Mouse (Mus musculus): ENCODE measurements at regions not wholly inside any gene's neighbourhood (a gene's known extent, or its start where the extent isn't known, plus 50 kb on each side); places are given as distances from the start of the nearest gene placed in this dataset.

DNA sequence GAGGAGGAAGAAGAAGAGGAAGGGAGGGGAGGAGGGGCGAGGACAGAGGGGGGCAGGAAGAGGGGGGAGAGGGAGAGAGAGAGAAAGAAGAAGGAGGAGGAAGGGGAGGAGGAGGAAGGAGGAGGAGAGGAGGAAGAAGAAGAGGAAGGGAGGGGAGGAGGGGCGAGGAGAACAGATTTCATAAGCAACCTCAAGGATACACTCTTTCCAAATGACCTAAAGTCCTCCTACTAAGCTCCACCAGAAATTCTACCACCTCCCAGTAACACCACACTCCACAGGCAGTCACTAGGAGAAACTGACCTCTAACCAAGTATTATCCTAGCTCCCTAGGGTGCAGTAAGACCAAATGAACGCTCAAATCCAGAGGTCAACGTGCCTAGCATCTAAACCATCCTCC lies 332.1 kb downstream of the Mllt3 start:
- Histone ChIP-seq H3K4me1 (ENCODE audit: control insufficient read depth, insufficient read depth, low read length) (no peaks in the 10 kb centered on the region), H3K27ac (ENCODE audit: insufficient read depth, low read depth, low read length) (no peak overlapping the region), H3K4me3 (ENCODE audit: insufficient read depth, low read depth, low read length) (no peak overlapping the region)
- WGBS, result 89% methylated on average over 4 of the region's 4 CpGs
- TF ChIP-seq POLR2A (IDR thresholded peaks at IDR 0.05; ENCODE audit: insufficient read depth, low read depth, low read length) (no peak), CTCF (IDR thresholded peaks at IDR 0.05; ENCODE audit: insufficient read depth, low read depth, low read length) (no peak)

- 90% methylated on average over 2 of the region's 2 CpGs for WGBS
- no peak overlapping the region for H3K27ac ChIP-seq (ENCODE audit: insufficient read depth, low read depth, low read length)
- H3K4me1 ChIP-seq (ENCODE audit: control insufficient read depth, insufficient read depth, low read length), result no peaks in the 10 kb centered on the region
- no peak overlapping the region for H3K4me3 ChIP-seq (ENCODE audit: insufficient read depth, low read depth, low read length)
- TF ChIP-seq POLR2A (IDR thresholded peaks at IDR 0.05; ENCODE audit: insufficient read depth, low read depth, low read length) (no peak), CTCF (IDR thresholded peaks at IDR 0.05; ENCODE audit: insufficient read depth, low read depth, low read length) (no peak)
Observed at GRCm38 (mm10) chr4:87700508-87700907, 332.7 kb downstream of the Mllt3 start.

- Histone ChIP-seq H3K27ac (ENCODE audit: insufficient read depth, low read depth, low read length) (no peak overlapping the region), H3K4me3 (ENCODE audit: insufficient read depth, low read depth, low read length) (no peak overlapping the region), H3K4me1 (ENCODE audit: control insufficient read depth, insufficient read depth, low read length) (no peaks in the 10 kb centered on the region)
- WGBS, result 53% methylated on average over 4 of the region's 4 CpGs
- TF ChIP-seq POLR2A (IDR thresholded peaks at IDR 0.05; ENCODE audit: insufficient read depth, low read depth, low read length) (no peak), CTCF (IDR thresholded peaks at IDR 0.05; ENCODE audit: insufficient read depth, low read depth, low read length) (no peak)
Observed at GRCm38 (mm10) chr4:87699586-87699985, 333.6 kb downstream of the Mllt3 start.

GRCm38 (mm10) chr4:87698750-87699149 lies 334.4 kb downstream of the Mllt3 start:
- WGBS, result 55% methylated on average over 3 of the region's 3 CpGs
- Histone ChIP-seq H3K4me1 (ENCODE audit: control insufficient read depth, insufficient read depth, low read length) (no peaks in the 10 kb centered on the region), H3K27ac (ENCODE audit: insufficient read depth, low read depth, low read length) (no peak overlapping the region), H3K4me3 (ENCODE audit: insufficient read depth, low read depth, low read length) (no peak overlapping the region)
- TF ChIP-seq POLR2A (IDR thresholded peaks at IDR 0.05; ENCODE audit: insufficient read depth, low read depth, low read length), result no peak
- no peak for TF ChIP-seq CTCF (IDR thresholded peaks at IDR 0.05; ENCODE audit: insufficient read depth, low read depth, low read length)

DNA sequence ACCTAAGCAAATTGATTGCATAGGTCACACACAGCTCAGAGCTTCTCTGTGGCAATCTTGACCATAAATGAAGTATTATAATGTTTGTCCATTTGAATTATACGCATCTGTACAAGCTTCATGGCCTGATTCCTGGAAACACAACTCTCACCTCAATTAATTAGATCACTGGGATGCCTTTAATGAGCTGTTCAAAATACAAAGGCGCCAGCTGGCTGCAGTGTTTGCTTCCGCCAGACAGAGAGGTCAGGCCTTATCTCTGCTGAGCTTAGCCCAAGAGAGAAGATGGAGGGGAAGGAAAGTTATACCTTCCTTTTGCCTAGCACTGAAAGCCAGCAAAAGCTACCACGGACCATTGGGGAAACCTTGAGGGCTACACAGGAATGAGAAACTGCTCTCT lies 336.2 kb downstream of the Mllt3 start:
- no peak overlapping the region for H3K27ac ChIP-seq (ENCODE audit: insufficient read depth, low read depth, low read length)
- 90% methylated on average over 4 of the region's 4 CpGs for WGBS
- H3K4me1 ChIP-seq (ENCODE audit: control insufficient read depth, insufficient read depth, low read length), result no peaks in the 10 kb centered on the region
- TF ChIP-seq CTCF (IDR thresholded peaks at IDR 0.05; ENCODE audit: insufficient read depth, low read depth, low read length), result no peak
- no peak for TF ChIP-seq POLR2A (IDR thresholded peaks at IDR 0.05; ENCODE audit: insufficient read depth, low read depth, low read length)
- no peak overlapping the region for H3K4me3 ChIP-seq (ENCODE audit: insufficient read depth, low read depth, low read length)

GRCm38 (mm10) chr4:87695811-87696210 lies 337.4 kb downstream of the Mllt3 start:
- Histone ChIP-seq H3K4me3 (ENCODE audit: insufficient read depth, low read depth, low read length) (no peak overlapping the region), H3K27ac (ENCODE audit: insufficient read depth, low read depth, low read length) (no peak overlapping the region), H3K4me1 (ENCODE audit: control insufficient read depth, insufficient read depth, low read length) (no peaks in the 10 kb centered on the region)
- WGBS, result 91% methylated on average over 5 of the region's 5 CpGs
- TF ChIP-seq POLR2A (IDR thresholded peaks at IDR 0.05; ENCODE audit: insufficient read depth, low read depth, low read length) (no peak), CTCF (IDR thresholded peaks at IDR 0.05; ENCODE audit: insufficient read depth, low read depth, low read length) (no peak)

DNA sequence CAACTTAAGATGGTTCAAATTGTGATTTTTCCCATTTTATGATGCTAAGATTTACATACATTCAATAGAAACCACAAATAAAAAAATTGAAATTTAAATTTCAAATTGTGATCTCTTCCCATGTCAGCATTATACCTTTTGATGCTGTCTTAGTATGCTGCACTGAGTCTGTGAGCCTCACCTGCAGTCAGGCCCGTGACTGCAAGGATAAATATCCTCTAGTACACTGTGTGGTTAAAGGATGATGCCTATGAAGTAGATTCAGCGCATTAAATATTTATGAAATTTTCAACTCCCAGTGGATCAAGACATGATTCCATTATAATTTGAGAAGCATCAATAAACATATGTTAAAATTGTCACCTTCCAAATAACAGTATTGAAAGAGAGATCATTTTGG lies 340.4 kb downstream of the Mllt3 start:
- TF ChIP-seq CTCF (IDR thresholded peaks at IDR 0.05; ENCODE audit: insufficient read depth, low read depth, low read length) (no peak), POLR2A (IDR thresholded peaks at IDR 0.05; ENCODE audit: insufficient read depth, low read depth, low read length) (no peak)
- 94% methylated on average over 2 of the region's 2 CpGs for WGBS
- H3K4me3 ChIP-seq (ENCODE audit: insufficient read depth, low read depth, low read length), result no peak overlapping the region
- no peak overlapping the region for H3K27ac ChIP-seq (ENCODE audit: insufficient read depth, low read depth, low read length)
- H3K4me1 ChIP-seq (ENCODE audit: control insufficient read depth, insufficient read depth, low read length), result no peaks in the 10 kb centered on the region

DNA sequence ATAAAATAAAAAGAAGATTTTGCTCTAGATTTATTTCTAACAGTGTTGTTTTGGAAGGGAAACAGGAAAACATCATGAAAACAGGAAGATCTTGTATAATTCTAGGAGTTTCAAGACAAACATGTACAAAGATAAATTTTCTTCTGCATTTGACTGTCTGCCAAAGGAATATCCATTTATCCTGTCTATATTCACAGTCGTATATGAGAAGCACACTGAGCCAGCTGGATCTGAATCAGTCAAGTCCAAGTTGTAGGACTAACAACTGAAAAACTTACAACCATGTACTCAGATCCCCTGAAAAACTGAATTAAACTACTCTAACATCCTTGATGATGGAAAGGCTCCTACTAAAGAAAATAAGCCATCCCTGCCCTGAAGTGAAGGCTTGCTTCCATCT lies 348.2 kb downstream of the Mllt3 start:
- Histone ChIP-seq H3K4me3 (ENCODE audit: insufficient read depth, low read depth, low read length) (no peak overlapping the region), H3K4me1 (ENCODE audit: control insufficient read depth, insufficient read depth, low read length) (no peaks in the 10 kb centered on the region), H3K27ac (ENCODE audit: insufficient read depth, low read depth, low read length) (no peak overlapping the region)
- TF ChIP-seq CTCF (IDR thresholded peaks at IDR 0.05; ENCODE audit: insufficient read depth, low read depth, low read length) (no peak), POLR2A (IDR thresholded peaks at IDR 0.05; ENCODE audit: insufficient read depth, low read depth, low read length) (no peak)
- WGBS, result 69% methylated on average over 1 of the region's 1 CpGs

GRCm38 (mm10) chr4:87682783-87683182 lies 350.4 kb downstream of the Mllt3 start:
- H3K4me1 ChIP-seq (ENCODE audit: control insufficient read depth, insufficient read depth, low read length), result no peaks in the 10 kb centered on the region
- no peak overlapping the region for H3K4me3 ChIP-seq (ENCODE audit: insufficient read depth, low read depth, low read length)
- no peak overlapping the region for H3K27ac ChIP-seq (ENCODE audit: insufficient read depth, low read depth, low read length)
- no peak for TF ChIP-seq CTCF (IDR thresholded peaks at IDR 0.05; ENCODE audit: insufficient read depth, low read depth, low read length)
- no peak for TF ChIP-seq POLR2A (IDR thresholded peaks at IDR 0.05; ENCODE audit: insufficient read depth, low read depth, low read length)
- 92% methylated on average over 2 of the region's 2 CpGs for WGBS

- no peaks in the 10 kb centered on the region for H3K4me1 ChIP-seq (ENCODE audit: control insufficient read depth, insufficient read depth, low read length)
- no peak overlapping the region for H3K27ac ChIP-seq (ENCODE audit: insufficient read depth, low read depth, low read length)
- no peak overlapping the region for H3K4me3 ChIP-seq (ENCODE audit: insufficient read depth, low read depth, low read length)
- TF ChIP-seq CTCF (IDR thresholded peaks at IDR 0.05; ENCODE audit: insufficient read depth, low read depth, low read length) (no peak), POLR2A (IDR thresholded peaks at IDR 0.05; ENCODE audit: insufficient read depth, low read depth, low read length) (no peak)
- WGBS, result 94% methylated on average over 3 of the region's 3 CpGs
Observed at GRCm38 (mm10) chr4:87671101-87671500, 362.1 kb downstream of the Mllt3 start.
